Mouse (Mus musculus) cerebellum, postnatal 25 days (tissue): ENCODE measurements around the gene Cpeb3.
"Not testable (repeated sequence)": the region's sequence is repeated elsewhere in the genome, so short reads cannot be mapped to it uniquely, and the experiment has no call there.

Experiments
- DNase-seq, 2 experiments: peaks; one replicate each; pipeline ENCODE4 v3.0.0; 2021; ENCODE audit warnings: mixed read lengths in 2 of 2

The Cpeb3 gene

DNA sequence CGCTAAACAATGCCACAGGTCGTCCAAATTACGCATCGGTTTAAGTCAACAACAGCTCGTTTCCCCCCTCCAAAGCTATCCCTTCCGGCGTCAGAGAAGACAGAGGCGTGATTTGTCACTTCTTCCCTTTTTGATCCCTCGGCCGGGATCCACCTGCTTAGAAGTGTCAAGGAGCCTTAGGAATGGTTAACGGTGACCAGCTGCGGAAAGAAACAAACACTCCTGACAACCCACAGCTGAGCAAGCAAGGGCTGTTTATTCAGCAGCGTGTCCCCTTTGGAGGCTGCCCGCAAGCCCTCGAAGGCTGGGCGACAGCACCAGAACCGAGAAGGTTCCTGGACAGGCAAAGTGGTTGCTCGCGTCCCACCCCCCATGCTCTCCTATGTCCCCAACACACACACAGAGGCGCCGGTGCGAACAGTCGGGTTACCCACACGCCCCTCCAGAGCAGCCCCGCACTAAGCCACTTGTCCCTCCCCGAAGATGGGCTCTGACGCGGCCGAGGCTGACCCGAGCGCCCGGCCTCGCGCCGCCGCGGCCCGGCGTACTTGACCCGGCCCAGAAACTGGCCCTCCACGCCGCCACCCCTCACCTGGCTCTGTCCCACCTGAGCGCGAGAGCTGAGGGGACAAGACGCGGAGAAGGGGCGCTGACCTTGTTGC is 1.6 kb downstream of the Cpeb3 start:
- peak; percentile 69 to 74 for DNase-seq

DNA sequence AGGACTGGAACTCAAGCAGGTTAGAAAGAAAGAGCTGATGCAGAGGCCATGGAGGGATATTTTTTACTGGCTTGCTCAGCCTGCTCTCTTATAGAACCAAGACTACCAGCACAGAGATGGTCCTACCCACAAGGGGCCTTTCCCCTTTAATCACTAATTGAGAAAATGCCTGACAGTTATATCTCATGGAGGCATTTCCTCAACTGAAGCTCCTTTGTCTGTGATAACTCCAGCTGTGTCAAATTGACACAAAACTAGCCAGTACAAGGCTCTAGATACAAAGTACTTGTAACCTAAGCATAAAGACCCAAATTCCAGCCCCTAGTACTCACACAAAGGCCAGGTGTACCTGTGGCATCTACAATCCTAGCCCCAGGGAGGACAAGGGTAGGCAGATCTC is 3.2 kb downstream of the Cpeb3 start:
- DNase-seq: not testable (repeated sequence)

DNA sequence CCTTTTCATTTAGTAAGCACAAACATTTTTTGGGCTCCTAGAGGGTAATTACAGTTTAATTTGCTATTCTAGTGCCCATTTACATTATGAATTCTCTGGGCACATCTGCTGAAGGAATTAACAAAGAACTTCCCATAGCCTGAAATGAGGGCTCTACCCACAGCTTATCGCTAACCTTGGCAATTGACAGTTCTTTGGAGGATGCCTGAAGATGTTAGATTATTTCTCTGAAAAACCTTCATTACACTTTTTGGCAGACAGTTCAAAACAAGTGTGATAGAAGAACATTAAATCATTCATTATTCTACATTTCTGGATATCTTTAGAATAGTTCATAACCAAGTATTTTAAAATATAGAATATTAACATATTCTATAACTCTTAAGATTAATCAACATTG is 5.0 kb downstream of the Cpeb3 start:
- DNase-seq: no peak

DNA sequence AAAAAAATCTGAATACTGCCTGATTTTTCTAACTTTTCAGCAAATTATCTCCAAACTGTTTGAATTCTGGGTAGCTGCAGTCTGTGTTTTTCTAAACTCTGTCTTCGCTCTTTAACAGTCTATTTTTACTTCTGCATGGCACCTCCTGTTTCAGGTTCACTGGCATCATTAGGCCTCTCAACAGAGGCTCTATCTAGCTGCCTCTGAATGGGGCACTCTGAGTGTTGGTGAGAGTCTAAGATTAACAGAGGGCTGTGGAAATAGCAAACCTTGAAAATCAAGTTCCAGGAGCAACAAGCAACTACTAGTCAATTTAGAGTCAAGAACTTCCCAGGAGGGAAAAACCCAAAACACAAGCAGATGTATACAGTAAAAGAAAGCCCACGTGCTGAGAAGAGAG is 8.5 kb downstream of the Cpeb3 start:
- no peak for DNase-seq

DNA sequence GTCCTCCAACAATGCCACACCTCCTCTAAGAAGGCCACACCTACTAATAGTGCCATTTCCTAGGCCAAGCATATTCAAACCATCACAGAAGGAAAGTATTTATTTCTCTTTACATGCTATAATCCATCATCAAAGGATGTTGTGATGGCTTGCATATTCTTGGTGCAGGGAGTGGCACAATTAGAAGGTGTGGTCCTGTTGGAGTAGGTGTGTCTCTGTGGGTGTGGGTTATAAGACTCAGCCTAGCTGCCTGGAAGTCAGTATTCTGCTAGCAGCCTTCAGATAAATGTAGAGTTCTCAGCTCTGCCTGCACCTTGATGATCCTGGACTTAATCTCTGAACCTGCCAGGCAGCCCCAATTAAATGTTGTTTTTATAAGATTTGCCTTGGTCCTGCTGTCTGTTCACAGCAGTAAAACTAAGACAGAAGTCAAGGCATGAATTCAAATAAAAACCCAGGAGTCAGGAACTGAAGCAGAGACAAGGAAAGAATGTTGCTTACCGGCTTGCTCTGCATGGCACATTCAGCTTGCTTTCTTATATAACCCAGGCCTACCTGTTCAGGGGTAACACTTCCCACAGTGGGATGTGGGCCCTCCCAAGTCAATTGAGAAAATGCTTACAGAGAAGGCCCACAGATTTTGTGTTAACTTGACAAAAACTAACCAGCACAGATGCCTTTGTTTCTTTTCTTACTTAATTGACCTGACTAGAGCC is 10.1 kb downstream of the Cpeb3 start:
- DNase-seq: no peak

DNA sequence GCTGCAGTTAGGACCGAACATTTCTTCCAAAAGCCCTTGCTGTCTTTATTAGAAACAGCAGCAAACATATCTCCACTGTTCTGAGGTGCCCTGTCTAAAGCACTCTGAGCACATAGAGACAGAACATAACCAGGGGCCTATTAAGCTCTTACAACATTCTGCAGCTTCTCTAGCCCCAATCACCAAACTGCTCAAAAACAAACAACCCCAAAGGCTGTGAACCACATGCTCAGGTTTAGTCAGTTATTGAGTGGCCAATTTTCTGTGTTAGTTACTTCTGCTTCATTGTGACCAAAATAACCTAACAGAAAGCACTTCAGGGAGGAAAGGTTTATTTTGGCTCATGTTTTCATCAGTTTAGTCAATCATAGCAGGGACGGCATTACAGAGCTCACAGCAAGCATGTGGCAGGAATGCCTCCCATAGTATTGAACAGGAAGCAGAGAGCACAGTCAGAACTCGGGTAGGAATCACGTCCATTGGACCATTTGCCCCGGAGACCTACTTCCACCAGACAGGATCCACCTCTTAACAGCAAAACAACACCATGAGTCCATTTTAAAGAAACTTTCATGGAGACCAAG is 15.8 kb downstream of the Cpeb3 start:
- DNase-seq: no peak

DNA sequence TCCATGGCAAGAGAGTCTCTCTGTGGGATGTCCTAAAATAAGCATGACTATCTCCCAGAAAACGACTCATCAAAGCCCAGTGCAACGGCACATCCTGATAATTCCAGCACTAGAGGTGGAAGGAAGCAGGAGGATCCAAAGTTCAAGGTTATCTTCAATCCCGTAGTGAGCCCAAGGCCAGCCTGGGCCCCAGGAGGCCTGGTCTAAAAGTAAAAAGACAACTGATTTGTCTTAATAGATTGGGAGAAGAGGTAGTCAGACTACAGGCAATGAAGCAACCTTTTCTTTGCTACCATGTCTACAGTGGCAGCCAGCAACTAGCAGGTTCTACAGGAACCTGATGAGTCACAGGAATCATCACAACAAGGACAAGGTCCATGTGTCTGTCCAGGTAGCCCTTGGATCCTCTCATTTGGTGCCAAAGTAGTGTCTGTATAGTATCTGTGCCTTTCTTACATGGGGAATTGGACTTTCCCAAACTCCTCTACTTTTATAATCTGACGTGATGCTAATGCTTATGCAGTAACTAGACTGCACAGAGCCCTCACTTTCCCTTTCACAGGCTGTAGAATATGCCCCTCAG is 19.9 kb downstream of the Cpeb3 start:
- DNase-seq: no peak

DNA sequence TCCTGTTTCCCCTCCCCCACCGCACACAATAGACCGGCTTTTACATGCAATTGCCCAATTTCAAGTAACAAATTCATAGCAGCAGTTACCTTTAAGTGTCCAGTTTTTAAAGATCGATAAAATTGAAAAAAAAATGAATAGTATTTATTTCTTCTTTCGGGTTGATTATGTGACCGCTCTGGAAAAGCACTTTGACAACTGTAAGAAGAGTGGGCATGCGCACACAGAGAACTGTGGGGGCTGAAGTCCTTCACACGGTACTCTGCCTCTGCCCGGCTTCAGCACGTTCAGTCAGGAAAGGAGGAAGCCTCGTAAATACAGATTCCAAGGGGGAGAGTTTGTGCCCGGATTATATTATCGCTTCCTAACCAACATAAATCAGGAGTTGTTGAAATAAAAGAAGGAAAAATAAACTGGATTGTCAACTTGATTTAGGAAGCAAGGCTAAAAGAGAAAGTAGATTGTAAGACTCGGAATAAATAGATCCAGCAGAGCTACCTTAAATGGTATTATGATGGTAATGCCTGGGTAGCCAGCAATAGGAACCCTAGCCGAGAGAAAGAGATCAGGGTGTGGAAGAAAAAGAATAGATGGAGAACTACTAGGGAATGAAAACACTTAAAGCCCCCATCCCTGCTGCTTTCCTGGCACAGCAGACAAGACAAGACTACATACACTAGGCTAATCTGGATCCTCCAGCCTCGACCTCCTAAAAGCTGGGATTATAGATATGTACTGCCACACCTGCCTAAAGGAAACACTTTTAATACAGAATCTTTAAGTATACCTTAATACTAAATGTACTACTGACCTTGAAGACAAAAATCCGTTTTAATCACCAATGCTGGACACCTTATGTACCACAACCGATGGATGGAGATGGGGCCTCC is 30.3 kb downstream of the Cpeb3 start:
- DNase-seq: peak; percentile 65 to 78

DNA sequence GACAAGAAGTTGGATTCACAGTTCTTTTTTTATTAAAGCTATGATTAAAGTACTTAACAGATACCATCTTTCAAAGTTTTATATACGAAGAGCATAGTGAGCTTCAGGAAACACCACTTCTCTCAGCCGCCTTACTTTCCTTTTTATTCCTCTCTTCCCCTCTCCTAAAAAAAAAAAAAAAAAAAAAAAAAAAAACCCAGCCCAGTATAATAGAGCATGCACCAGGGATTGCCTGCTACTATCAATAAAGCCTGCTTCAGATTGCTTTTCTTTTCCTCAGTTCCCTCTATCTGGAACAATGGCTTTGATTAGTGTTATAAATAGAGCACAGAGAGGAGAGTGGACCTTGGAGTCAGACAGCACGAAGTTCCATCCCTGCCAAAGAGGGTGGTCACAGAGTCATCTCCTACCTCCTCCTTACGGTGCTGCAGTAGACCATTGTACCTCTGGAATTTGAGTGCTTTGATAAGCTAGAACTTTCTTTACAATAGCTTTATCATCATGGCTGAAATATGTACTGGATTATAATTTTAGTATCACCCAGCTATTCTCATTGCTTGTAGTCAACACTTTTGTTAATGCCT is 31.4 kb downstream of the Cpeb3 start:
- peak in 1 of 2 experiments; percentile 13 for DNase-seq

DNA sequence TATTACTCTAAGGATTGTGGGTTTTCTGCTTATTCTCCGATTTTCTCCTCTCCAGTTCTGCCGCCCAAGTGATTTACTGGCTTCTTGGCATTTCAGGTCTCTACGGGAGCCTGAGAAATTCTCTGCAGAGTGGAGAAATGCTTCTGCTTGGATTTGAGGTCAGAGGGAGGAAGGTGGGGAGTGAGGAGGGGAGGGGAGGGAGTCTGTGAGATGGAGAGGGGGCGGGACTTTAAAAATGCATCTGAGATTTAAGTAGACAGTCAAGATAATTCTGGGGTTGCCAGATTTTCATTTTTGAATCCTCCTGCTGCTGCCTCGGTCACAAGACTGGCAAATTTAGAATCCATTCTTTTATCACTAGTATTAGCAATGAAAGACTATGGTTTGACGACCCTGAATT is 32.5 kb downstream of the Cpeb3 start:
- DNase-seq: peak; percentile 47 to 74

DNA sequence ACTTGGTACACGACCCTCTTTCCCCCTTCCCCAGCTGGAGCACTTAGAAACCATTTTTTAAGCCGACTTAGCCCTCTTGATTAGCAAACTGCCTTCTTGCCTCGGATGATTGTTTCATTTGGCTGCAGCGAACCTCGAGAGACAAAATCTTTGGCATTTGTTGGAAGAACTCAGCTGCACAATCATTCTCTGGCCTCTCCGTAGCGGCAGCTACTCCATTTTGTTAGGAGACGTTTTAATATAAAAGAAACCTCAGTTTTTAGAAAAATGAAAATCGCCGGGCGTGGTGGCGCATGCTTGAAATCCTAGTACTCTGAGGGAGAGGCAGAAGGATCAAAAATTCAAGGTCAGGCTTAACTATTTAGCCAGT is 33.0 kb downstream of the Cpeb3 start:
- DNase-seq: no peak

DNA sequence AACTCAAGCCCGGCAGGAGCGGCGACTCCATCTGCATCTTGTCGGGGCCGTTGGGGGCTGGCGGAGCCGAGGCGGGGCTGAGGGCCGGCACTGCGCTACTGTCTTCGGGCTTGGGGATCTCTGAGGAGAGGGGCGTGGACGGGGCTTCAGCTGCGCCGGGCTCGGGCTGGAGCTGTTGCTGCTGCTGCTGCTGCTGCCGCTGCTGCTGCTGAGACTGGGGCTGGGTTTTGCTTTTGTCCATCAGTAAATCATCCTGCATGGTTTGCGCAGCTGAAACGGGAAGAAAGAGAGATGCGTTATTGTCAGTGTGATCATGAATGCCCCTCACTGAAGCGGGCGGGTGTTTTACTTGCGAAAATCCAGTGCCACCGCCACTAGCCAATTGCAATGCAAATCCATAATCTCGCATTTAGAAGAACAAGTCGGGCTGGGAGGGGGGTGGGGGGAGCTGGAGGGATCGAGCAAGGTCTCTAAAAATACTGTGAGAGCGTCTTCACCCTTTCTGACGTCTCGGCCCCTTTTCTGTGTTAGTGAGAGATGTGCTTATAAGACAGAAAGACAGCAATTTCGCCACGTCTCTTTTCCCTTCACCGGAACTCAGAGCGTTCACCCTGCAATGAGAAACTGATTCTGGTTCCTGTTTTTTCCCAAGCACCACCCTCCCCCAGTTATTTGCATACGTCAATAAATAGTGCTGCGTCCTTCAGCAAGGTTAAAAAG is 33.5 kb downstream of the Cpeb3 start:
- peak; percentile 68 to 76 for DNase-seq

DNA sequence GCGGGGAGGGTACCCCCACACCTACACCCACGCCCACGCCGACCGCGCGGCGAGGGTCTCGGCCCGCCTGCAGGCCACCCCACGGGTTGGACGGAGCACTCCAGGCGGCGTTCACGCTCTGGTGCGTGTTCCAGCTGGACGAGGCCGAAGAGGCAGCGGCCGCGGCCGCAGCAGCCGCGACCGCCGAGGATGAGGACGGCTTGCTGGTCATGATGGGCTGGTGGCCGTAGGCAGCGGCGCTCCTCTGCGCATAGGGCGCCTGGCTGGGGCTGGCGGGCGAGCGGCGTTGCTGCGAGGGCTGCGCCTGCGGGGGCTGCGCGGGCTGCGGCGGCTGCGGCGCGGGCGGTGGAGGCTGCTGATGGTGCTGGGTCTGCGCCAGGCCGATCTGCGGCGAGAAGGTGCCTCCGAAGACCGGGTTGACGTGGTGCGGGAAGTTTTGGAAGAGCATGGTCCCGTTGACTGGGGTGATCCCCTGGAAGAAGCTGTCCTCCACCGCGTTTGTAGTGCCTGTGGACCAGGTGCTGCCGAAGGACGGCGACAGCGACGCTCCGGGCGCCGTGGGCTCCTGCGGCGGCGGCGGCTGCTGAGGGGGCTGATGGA is 34.2 kb downstream of the Cpeb3 start:
- DNase-seq: peak; percentile 85 to 87

DNA sequence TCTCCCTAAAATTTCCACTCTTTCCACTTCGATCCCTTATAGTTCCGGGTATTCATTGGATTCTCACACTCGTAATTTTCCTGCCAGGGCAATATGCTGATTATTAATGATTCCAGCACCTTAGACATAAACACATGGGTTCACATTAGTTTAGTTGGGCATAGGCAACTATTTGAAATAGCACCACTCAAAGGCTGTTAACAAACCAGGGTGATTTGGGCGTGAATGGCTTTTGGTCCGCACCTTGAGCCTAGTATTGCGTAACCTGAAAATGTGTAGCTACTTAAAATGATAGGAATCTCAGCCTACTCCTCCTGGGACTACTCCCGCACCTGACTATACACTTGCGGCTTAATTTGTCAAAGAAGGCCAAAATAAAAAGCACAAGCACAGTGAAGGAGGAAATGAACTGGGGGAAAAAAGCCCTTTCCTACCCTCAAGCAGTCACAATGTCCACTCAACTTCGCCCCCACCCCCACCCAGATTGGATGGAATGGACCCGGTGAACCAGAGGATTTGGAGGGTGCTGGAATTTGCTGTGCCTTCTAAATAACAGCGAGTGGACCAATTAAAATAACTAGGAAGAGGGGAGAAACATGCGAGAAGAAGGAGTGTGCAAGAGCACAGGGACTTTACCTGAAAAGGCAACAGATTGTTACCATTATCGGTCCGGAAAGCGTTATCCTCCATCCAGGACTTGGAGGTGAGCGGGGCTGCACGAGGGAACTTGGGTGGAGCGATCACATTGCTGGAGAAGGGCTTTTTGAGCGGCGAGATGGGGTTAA is 34.9 kb downstream of the Cpeb3 start:
- DNase-seq: peak; percentile 25 to 45

DNA sequence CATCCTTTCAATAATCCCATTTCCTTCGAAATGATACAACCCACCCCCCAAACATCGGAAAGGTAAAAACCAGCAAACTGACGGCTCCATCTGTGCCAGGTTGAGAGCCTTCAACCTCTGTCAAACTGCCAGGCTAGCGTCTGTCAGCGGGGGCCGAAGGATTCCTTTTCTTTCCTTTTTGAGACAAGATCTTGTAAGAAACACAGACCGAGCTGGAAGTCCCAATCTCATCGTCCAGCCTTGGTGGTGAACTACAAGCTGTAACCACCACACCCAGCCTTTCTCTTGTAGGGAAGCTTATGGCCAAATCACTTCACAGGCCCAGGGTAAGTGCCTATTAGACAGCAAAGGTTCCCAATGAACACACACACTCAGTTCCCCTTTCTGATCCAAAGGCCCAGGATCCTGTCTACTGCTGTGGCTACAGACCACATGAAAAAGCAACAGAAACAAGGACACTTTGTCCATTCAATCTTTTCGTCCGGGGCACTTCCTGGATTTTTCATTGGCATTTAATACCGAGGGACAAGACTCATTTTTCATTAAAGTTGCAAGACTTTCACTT is 35.8 kb downstream of the Cpeb3 start:
- peak; percentile 50 to 59 for DNase-seq

DNA sequence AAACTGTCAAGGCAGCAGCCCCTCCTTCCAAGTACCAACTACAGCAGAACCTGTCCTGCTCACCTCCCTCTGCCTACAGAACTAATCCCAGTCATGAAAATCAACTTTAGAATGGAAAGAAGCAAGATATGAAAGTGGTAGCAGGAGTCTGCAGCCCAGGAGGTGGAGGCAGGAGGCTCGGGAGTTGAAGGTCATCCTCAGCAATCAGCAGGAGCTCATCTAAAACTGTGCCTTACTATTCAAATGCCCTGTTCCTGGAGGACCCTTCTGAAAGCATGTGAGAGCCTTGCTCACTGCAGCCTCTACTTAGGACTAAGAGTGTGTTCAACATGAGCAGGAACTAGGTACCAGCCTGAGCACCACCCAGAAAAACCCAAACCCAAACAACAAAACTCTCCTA is 36.3 kb downstream of the Cpeb3 start:
- DNase-seq: peak in 1 of 2 experiments; percentile 36

DNA sequence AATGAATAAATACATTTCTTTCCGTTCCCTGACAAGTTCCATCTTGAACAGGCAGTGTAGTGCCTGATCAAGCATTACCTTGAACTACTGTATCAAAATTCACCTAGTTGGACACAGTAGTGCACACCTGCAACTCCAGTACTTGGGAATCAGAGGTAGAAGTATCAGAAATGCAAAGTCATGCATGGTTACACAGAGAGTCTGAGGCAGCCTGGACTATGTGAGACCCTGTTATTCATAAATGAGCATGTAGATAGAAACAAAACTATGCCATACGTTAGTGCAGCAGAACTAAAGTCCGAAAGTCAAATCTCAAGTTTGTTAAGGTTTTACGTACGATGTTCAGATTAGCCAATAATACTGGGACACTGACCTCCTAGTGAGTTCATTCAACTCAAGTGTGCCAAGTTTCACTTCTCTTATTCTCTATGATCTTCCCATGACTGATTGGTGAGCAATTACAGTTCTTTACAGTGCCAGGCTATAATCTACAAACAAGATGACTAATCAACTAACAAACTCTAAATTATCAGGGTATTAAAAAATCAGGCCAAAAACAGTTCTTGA is 51.5 kb downstream of the Cpeb3 start:
- no peak for DNase-seq

DNA sequence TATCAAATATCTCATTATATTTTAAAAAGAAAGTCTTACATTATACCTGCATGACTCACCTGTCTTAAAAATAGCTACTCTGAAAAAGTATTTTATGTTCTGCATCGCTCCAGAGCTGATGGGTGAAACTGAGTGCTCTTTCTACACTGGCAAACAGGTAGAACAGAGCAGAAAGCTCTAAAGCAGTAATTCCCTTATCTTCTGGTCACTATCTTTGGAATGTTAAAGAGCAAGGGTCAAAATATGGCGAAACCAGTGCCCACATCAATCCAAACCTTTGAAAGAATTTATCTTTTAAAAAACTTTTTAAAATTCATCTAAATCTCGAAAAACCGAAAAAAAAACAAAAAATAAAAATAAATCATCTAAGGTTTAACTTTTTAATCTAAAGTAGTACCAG is 52.4 kb downstream of the Cpeb3 start:
- DNase-seq: no peak

DNA sequence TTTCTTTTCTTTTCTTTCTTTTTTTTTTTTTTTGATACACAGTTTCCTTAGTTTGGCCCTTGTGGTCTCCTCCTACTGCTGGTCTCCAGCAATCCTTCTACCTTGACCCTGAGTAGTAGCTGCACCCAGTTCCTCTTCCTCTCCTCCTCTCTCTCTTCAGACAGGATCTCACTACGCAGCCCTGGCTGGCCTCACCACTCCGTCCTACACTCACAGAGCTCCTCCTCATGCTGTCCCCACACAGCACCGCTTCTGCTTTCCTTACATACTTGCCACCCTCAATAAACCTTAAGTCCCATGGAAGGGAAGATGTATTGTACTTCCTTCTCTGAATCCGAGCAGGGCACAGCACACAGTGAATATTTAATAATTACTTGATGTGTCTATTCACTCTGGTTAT is 61.3 kb downstream of the Cpeb3 start:
- no peak for DNase-seq

DNA sequence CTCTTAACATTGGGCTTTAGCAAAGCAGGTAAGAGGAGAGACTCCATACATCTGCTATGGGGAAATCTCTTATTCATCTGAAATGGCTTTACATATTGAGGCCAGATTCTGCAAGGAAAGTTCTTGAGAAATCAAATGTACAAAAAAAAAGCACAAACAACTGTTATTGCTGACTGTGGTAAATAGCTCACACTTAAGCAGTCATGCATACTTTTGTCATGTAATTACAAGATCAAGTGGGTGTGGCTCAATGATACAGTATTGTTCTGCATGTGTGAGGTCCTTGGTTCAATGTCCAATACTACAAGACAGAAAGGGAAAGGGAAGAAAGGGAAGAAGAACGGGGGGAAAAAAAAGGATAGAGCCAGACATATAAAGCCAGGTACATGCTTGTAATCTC is 62.6 kb downstream of the Cpeb3 start:
- DNase-seq: no peak
